Mouse (Mus musculus): ENCODE data around the gene Adi1. TPM values are rescaled to one million over a fixed set of nuclear protein-coding genes. Genes with fewer than 3 reads are reported as not detected.

The Adi1 gene
- total and polyA plus RNA-seq, 3 experiments = 18.1 to 54.8 TPM; not detected in 1

GRCm38 (mm10) chr12:28701302-28701701 lies 26.3 kb downstream of the Adi1 start:
- H3K4me1 ChIP-seq (ENCODE audit: control insufficient read depth in 1 of 2, insufficient read depth in 2 of 2, low read length in 2 of 2) = no peaks in the 10 kb centered on the region
- DNase-seq (ENCODE audit: low read depth, low spot score) = no peak
- TF ChIP-seq SMC3 (IDR thresholded peaks at IDR 0.05; ENCODE audit: low read depth, low read length) (no peak), ELF1 (IDR thresholded peaks at IDR 0.05; ENCODE audit: low read depth, low read length) (no peak), TCF12 (IDR thresholded peaks at IDR 0.05; ENCODE audit: low read depth, low read length) (no peak), USF1 (IDR thresholded peaks at IDR 0.05; ENCODE audit: low read depth, low read length) (no peak), TBP (IDR thresholded peaks at IDR 0.05; ENCODE audit: low read depth, low read length) (no peak)

GRCm38 (mm10) chr12:28704381-28704780 lies 29.4 kb downstream of the Adi1 start:
- Histone ChIP-seq H3K9ac (ENCODE audit: control insufficient read depth, low read depth, low read length, poor library complexity, severe bottlenecking) (no peak overlapping the region), H3K36me3 (ENCODE audit: control insufficient read depth in 1 of 2, insufficient read depth in 2 of 2, low read length in 2 of 2) (peaks cover 0 to 4% of the 10 kb centered on the region in 2 experiments; a peak in 1 of 4 replicates), H3K27me3 (ENCODE audit: control insufficient read depth in 1 of 2, insufficient read depth in 2 of 2, low read length in 2 of 2) (no peaks in the 10 kb centered on the region), H3K4me3 (ENCODE audit: control insufficient read depth in 1 of 2, insufficient read depth in 1 of 2, low read depth in 2 of 2, low read length in 2 of 2) (no peak overlapping the region), H3K4me1 (ENCODE audit: control insufficient read depth in 1 of 2, insufficient read depth in 2 of 2, low read length in 2 of 2) (no peaks in the 10 kb centered on the region), H3K27ac (ENCODE audit: control insufficient read depth, low read depth, low read length) (no peak overlapping the region), H3K9me3 (replicated peaks; ENCODE audit: insufficient read depth, low read length) (no peaks in the 10 kb centered on the region), H3K79me2 (ENCODE audit: control insufficient read depth, insufficient read depth, low read length, poor library complexity) (no peaks in the 10 kb centered on the region)
- no peak for TF ChIP-seq USF1 (IDR thresholded peaks at IDR 0.05; ENCODE audit: low read depth, low read length)
- no peak for TF ChIP-seq ZMIZ1 (IDR thresholded peaks at IDR 0.05; ENCODE audit: low read depth, low read length)
- no peak for TF ChIP-seq MAX (IDR thresholded peaks at IDR 0.05; ENCODE audit: low read length)
- TF ChIP-seq GABPA (IDR thresholded peaks at IDR 0.05; ENCODE audit: low read depth, low read length) = no peak
- TF ChIP-seq NRF1 (IDR thresholded peaks at IDR 0.05; ENCODE audit: insufficient read depth, low read depth, low read length, poor library complexity, severe bottlenecking) = no peak
- TF ChIP-seq HCFC1 (IDR thresholded peaks at IDR 0.05; ENCODE audit: low read depth, low read length) = no peak
- no peak for TF ChIP-seq MEF2A (IDR thresholded peaks at IDR 0.05; ENCODE audit: extremely low read depth, insufficient replicate concordance, low read depth, low read length, poor library complexity, severe bottlenecking)
- TF ChIP-seq CTCF (IDR thresholded peaks at IDR 0.05 in 2 of 3, conservative IDR thresholded peaks at IDR 0.05 in 1 of 3; ENCODE audit: control insufficient read depth in 1 of 3, insufficient read depth in 1 of 3, low read depth in 2 of 3, low read length in 3 of 3, poor library complexity in 1 of 3, severe bottlenecking in 1 of 3) = no peak
- TF ChIP-seq USF2 (IDR thresholded peaks at IDR 0.05; ENCODE audit: borderline replicate concordance in 1 of 2, insufficient read depth in 1 of 2, low read depth in 1 of 2, low read length in 2 of 2) = no peak
- no peak for DNase-seq (ENCODE audit: low read depth, low spot score)

More at GRCm38 (mm10) chr12:28701302-28701701, 26.3 kb downstream of the Adi1 start:
- H3K4me3 ChIP-seq (ENCODE audit: control insufficient read depth in 1 of 2, insufficient read depth in 1 of 2, low read depth in 2 of 2, low read length in 2 of 2) = no peak overlapping the region
- no peaks in the 10 kb centered on the region for H3K9me3 ChIP-seq (replicated peaks; ENCODE audit: insufficient read depth, low read length)
- no peaks in the 10 kb centered on the region for H3K27me3 ChIP-seq (ENCODE audit: control insufficient read depth in 1 of 2, insufficient read depth in 2 of 2, low read length in 2 of 2)
- no peak overlapping the region for H3K9ac ChIP-seq (ENCODE audit: control insufficient read depth, low read depth, low read length, poor library complexity, severe bottlenecking)
- no peak overlapping the region for H3K27ac ChIP-seq (ENCODE audit: control insufficient read depth, low read depth, low read length)
- H3K36me3 ChIP-seq (ENCODE audit: control insufficient read depth in 1 of 2, insufficient read depth in 2 of 2, low read length in 2 of 2) = peaks cover 0 to 2% of the 10 kb centered on the region in 2 experiments; a peak in 1 of 4 replicates
- no peaks in the 10 kb centered on the region for H3K79me2 ChIP-seq (ENCODE audit: control insufficient read depth, insufficient read depth, low read length, poor library complexity)

GRCm38 (mm10) chr12:28705204-28705603 lies 30.2 kb downstream of the Adi1 start:
- peaks cover 0 to 4% of the 10 kb centered on the region in 2 experiments; a peak in 1 of 4 replicates for H3K36me3 ChIP-seq (ENCODE audit: control insufficient read depth in 1 of 2, insufficient read depth in 2 of 2, low read length in 2 of 2)
- TF ChIP-seq MAFK (IDR thresholded peaks at IDR 0.05; ENCODE audit: borderline replicate concordance, low read depth, low read length) (no peak), NRF1 (IDR thresholded peaks at IDR 0.05; ENCODE audit: insufficient read depth, low read depth, low read length, poor library complexity, severe bottlenecking) (no peak), TBP (IDR thresholded peaks at IDR 0.05; ENCODE audit: low read depth, low read length) (no peak), UBTF (IDR thresholded peaks at IDR 0.05; ENCODE audit: borderline replicate concordance, insufficient read depth, low read depth, low read length) (no peak), KAT2A (conservative IDR thresholded peaks at IDR 0.05; ENCODE audit: low read depth, low read length) (no peak), TAL1 (IDR thresholded peaks at IDR 0.05; ENCODE audit: low read length) (no peak), MEF2A (IDR thresholded peaks at IDR 0.05; ENCODE audit: extremely low read depth, insufficient replicate concordance, low read depth, low read length, poor library complexity, severe bottlenecking) (no peak)
- H3K9me3 ChIP-seq (replicated peaks; ENCODE audit: insufficient read depth, low read length) = no peaks in the 10 kb centered on the region
- H3K27me3 ChIP-seq (ENCODE audit: control insufficient read depth in 1 of 2, insufficient read depth in 2 of 2, low read length in 2 of 2) = no peaks in the 10 kb centered on the region
- DNase-seq (ENCODE audit: low read depth, low spot score) = no peak
- H3K9ac ChIP-seq (ENCODE audit: control insufficient read depth, low read depth, low read length, poor library complexity, severe bottlenecking) = no peak overlapping the region
- no peak overlapping the region for H3K4me3 ChIP-seq (ENCODE audit: control insufficient read depth in 1 of 2, insufficient read depth in 1 of 2, low read depth in 2 of 2, low read length in 2 of 2)
- no peak overlapping the region for H3K27ac ChIP-seq (ENCODE audit: control insufficient read depth, low read depth, low read length)
- no peaks in the 10 kb centered on the region for H3K79me2 ChIP-seq (ENCODE audit: control insufficient read depth, insufficient read depth, low read length, poor library complexity)
- no peaks in the 10 kb centered on the region for H3K4me1 ChIP-seq (ENCODE audit: control insufficient read depth in 1 of 2, insufficient read depth in 2 of 2, low read length in 2 of 2)

Data from MEL (cell line).